Mouse (Mus musculus) heart, embryonic 16.5 days (tissue): ENCODE data around the gene Psme4. TPM values are rescaled to one million over a fixed set of nuclear protein-coding genes. Genes with fewer than 3 reads are reported as not detected.

Experiments used
- ATAC-seq: fragments of 200-750 bp; cut with Nextera tagmentation; replicated peaks from 2 replicates; pipeline ENCODE4 v1.8.0; 2017; ENCODE audit warnings: moderate number of reproducible peaks; ENCODE audit not compliant: insufficient read depth, low FRiP score; ENCODE audit errors: extremely low read depth
- H3K27ac ChIP-seq: fragments of 300-500 bp; sonication (generic); 2 replicates; pipeline ENCODE4 v1.5.1; 2014; ENCODE audit warnings: mild to moderate bottlenecking, low read length, control low read depth, moderate library complexity
- H3K27me3 ChIP-seq: fragments of 300-500 bp; sonication (generic); 2 replicates; pipeline ENCODE4 v1.6.1; 2014; ENCODE audit warnings: low read length, mixed read lengths; ENCODE audit not compliant: control insufficient read depth, insufficient read depth
- H3K36me3 ChIP-seq: fragments of 300-500 bp; sonication (generic); 2 replicates; pipeline ENCODE4 v1.6.1; 2014; ENCODE audit not compliant: control insufficient read depth, insufficient read depth
- H3K4me1 ChIP-seq: fragments of 300-500 bp; sonication (generic); 2 replicates; pipeline ENCODE4 v1.6.1; 2014; ENCODE audit warnings: low read length, mixed read lengths; ENCODE audit not compliant: control insufficient read depth, insufficient read depth
- H3K4me2 ChIP-seq: fragments of 300-500 bp; sonication (generic); 2 replicates; pipeline ENCODE4 v1.6.1; 2014; ENCODE audit warnings: low read depth, mild to moderate bottlenecking, control low read depth, low read length
- H3K4me3 ChIP-seq: fragments of 300-500 bp; sonication (generic); 2 replicates; pipeline ENCODE4 v1.5.1; 2014; ENCODE audit warnings: mild to moderate bottlenecking, control low read depth, low read length
- H3K9ac ChIP-seq: fragments of 300-500 bp; sonication (generic); 2 replicates; pipeline ENCODE4 v1.6.1; 2014; ENCODE audit warnings: low read length, control low read depth
- H3K9me3 ChIP-seq: fragments of 300-500 bp; sonication (generic); replicated peaks from 2 replicates; pipeline ENCODE4 v1.6.1; 2016; ENCODE audit warnings: low read length; ENCODE audit not compliant: control insufficient read depth
- WGBS: fragments of 180-500 bp; shearing (Covaris S2); extraction: QIAGEN DNeasy Blood & Tissue Kit; methylation state at CpG from one replicate; pipeline ENCODE4 v1.1.7; 2014; 5-methylcytosine and 5-hydroxymethylcytosine counted together
- polyA plus RNA-seq: library from polyadenylated mRNA; unstranded; fragments of >200 nt; fragmentation: Nextera tagmentation; extraction: Ambion mirVana; gene quantifications from 2 replicates; pipeline ENCODE4 v1.2.1, GENCODE M21; 2015

Psme4 gene
- polyA plus RNA-seq, 1 experiment from 2014 or later: 10.1 TPM

- no peak for ATAC-seq
- Histone ChIP-seq H3K9ac (no peak overlapping the region), H3K36me3 (no peaks in the 10 kb centered on the region), H3K27ac (no peak overlapping the region), H3K27me3 (no peaks in the 10 kb centered on the region), H3K4me3 (no peak overlapping the region), H3K9me3 (no peaks in the 10 kb centered on the region), H3K4me1 (no peaks in the 10 kb centered on the region), H3K4me2 (no peak overlapping the region)
Measured at GRCm38 (mm10) chr11:30899312-30899711, 127.8 kb downstream of the Psme4 start.

GRCm38 (mm10) chr11:30912311-30912710 lies 140.8 kb downstream of the Psme4 start:
- no peaks in the 10 kb centered on the region for H3K4me1 ChIP-seq
- peaks cover 2% of the 10 kb centered on the region; the same call in 1 of the 2 replicates for H3K36me3 ChIP-seq
- no peak overlapping the region for H3K4me2 ChIP-seq
- H3K4me3 ChIP-seq: no peak overlapping the region
- no peak for ATAC-seq
- H3K9me3 ChIP-seq: no peaks in the 10 kb centered on the region
- WGBS: 90% methylated on average over 3 of the region's 3 CpGs
- H3K9ac ChIP-seq: no peak overlapping the region
- H3K27me3 ChIP-seq: no peaks in the 10 kb centered on the region
- H3K27ac ChIP-seq: no peak overlapping the region

- Histone ChIP-seq H3K27ac (no peak overlapping the region), H3K36me3 (peaks cover 4% of the 10 kb centered on the region; the same call in 1 of the 2 replicates), H3K4me1 (no peaks in the 10 kb centered on the region), H3K9ac (no peak overlapping the region), H3K4me2 (no peak overlapping the region), H3K27me3 (no peaks in the 10 kb centered on the region), H3K4me3 (no peak overlapping the region), H3K9me3 (no peaks in the 10 kb centered on the region)
- 77% methylated on average over 1 of the region's 1 CpGs for WGBS
- ATAC-seq: no peak
Measured at GRCm38 (mm10) chr11:30920641-30921040, 149.1 kb downstream of the Psme4 start.

GRCm38 (mm10) chr11:30923283-30923682 lies 151.8 kb downstream of the Psme4 start:
- no peak for ATAC-seq
- Histone ChIP-seq H3K9ac (no peak overlapping the region), H3K4me1 (no peaks in the 10 kb centered on the region), H3K9me3 (no peaks in the 10 kb centered on the region), H3K4me2 (no peak overlapping the region), H3K27ac (no peak overlapping the region), H3K4me3 (no peak overlapping the region), H3K36me3 (peaks cover 14% of the 10 kb centered on the region), H3K27me3 (no peaks in the 10 kb centered on the region)
- WGBS: 95% methylated on average over 3 of the region's 3 CpGs

GRCm38 (mm10) chr11:30928079-30928478 lies 156.6 kb downstream of the Psme4 start:
- Histone ChIP-seq H3K9ac (no peak overlapping the region), H3K27ac (no peak overlapping the region), H3K4me2 (no peak overlapping the region), H3K4me3 (no peak overlapping the region), H3K27me3 (no peaks in the 10 kb centered on the region), H3K9me3 (no peaks in the 10 kb centered on the region), H3K4me1 (no peaks in the 10 kb centered on the region), H3K36me3 (peaks cover 26% of the 10 kb centered on the region)
- ATAC-seq: no peak

- H3K27me3 ChIP-seq: no peaks in the 10 kb centered on the region
- no peak overlapping the region for H3K4me3 ChIP-seq
- H3K36me3 ChIP-seq: peaks cover 26% of the 10 kb centered on the region
- H3K9me3 ChIP-seq: no peaks in the 10 kb centered on the region
- ATAC-seq: no peak
- no peak overlapping the region for H3K27ac ChIP-seq
- no peak overlapping the region for H3K9ac ChIP-seq
- H3K4me2 ChIP-seq: no peak overlapping the region
- H3K4me1 ChIP-seq: no peaks in the 10 kb centered on the region
- WGBS: 90% methylated on average over 1 of the region's 1 CpGs
Measured at GRCm38 (mm10) chr11:30928498-30928897, 157.0 kb downstream of the Psme4 start.

Other genes with a start within 250 kb of the Psme4 start
- 26.5 and 35.9 TPM in 2 replicates for gene Acyp2, start 122.1 kb upstream of the Psme4 start, polyA plus RNA-seq
- gene Gpr75, start 113.6 kb downstream of the Psme4 start, polyA plus RNA-seq: 0.11 TPM in 1 of 2 replicates, not detected in the other
- gene Asb3, start 113.7 kb downstream of the Psme4 start, polyA plus RNA-seq: 19.2 and 20.6 TPM in 2 replicates
- gene Erlec1, start 182.6 kb downstream of the Psme4 start, polyA plus RNA-seq: 8.9 and 9.6 TPM in 2 replicates
- gene Chac2, start 214.6 kb downstream of the Psme4 start, polyA plus RNA-seq: 17.6 and 20.8 TPM in 2 replicates